20 mouse cellular contexts compared by ENCODE assay signal in genomic region chr2:163433971-163434370, GRCm38 (mm10). TPM values are rescaled to one million over a fixed set of nuclear protein-coding genes. Genes with fewer than 3 reads are reported as not detected.
DNase-seq lines count a peak whose midpoint lies in the region; ATAC-seq and TF ChIP-seq lines count a peak whose summit lies in the region.
"Had no signal": no experiment of that assay in that cellular context is flagged by ENCODE, and none has a peak within 500 bp of the region (broad histone marks: within the 10 kb centered on the region; RNA-seq: fewer than 3 reads in every experiment).

No protein-coding gene starts in this region.

- intact Hi-C loops in heart, postnatal 36 days (cut with DNase I) = no loop called here

- no peaks in the 10 kb centered on the region for H3K9me3 ChIP-seq in megakaryocyte, embryonic 14.5 days
- H3K9me3 ChIP-seq: limb, embryonic 10.5 days; neural tube, embryonic 13.5 days had no signal

- peaks cover 23% of the 10 kb centered on the region for H3K4me1 ChIP-seq in megakaryocyte, embryonic 14.5 days

- TF ChIP-seq CTCF in brain, embryonic 14.5 days (IDR thresholded peaks at IDR 0.05; ENCODE audit: borderline replicate concordance, extremely low read depth, insufficient read depth, insufficient read length) = no peak

- DNase-seq in brain, embryonic 14.5 days (ENCODE audit: low read depth) = peak; percentile 7
- DNase-seq in cerebellum, postnatal 25 days = peak; percentile 98
- no peak for DNase-seq in heart, postnatal 36 days
- no peak for DNase-seq in adrenal gland, postnatal 10 days
- DNase-seq: adrenal gland, postnatal 25 days; forebrain, postnatal 0 days; kidney, postnatal 10 days; lung, postnatal 10 days; right cerebral cortex, adult 18-20 months; thymus, adult 18-20 months had no signal

- H3K27me3 ChIP-seq in megakaryocyte, embryonic 14.5 days (replicated peaks) = peaks cover 43% of the 10 kb centered on the region
- H3K27me3 ChIP-seq: neural tube, embryonic 13.5 days had no signal

- H3K4me3 ChIP-seq in megakaryocyte, embryonic 14.5 days (replicated peaks) = peak overlapping the region; percentile 62
- H3K4me3 ChIP-seq: limb, embryonic 10.5 days; neural tube, embryonic 13.5 days had no signal

- ATAC-seq in megakaryocyte, adult 5-6 weeks (ENCODE audit: poor library complexity, severe bottlenecking) = no peak
- no peak for ATAC-seq in megakaryocyte-erythroid progenitor cell, adult 5-6 weeks (replicated peaks; ENCODE audit: low FRiP score, low TSS enrichment, poor library complexity, severe bottlenecking)
- ATAC-seq: forebrain, postnatal 0 days had no signal

- no peaks in the 10 kb centered on the region for H3K36me3 ChIP-seq in megakaryocyte, embryonic 14.5 days (replicated peaks; ENCODE audit: low read length)
- H3K36me3 ChIP-seq: limb, embryonic 10.5 days; neural tube, embryonic 13.5 days had no signal

- no peak for TF ChIP-seq POLR2A in brain, embryonic 14.5 days (IDR thresholded peaks at IDR 0.05; ENCODE audit: borderline replicate concordance, extremely low read depth, insufficient read depth, insufficient read length, poor library complexity, severe bottlenecking)

RNA-seq across cellular contexts. Expression of gene Gdap1l1, which starts 4.3 kb away (rescaled TPM):
- polyA plus RNA-seq in megakaryocyte, embryonic 14.5 days (2012; ENCODE audit: insufficient read depth, low replicate concordance) = 0.47 TPM in 1 of 2 replicates, not detected in the other
- not detected in 2 replicates for total RNA-seq in megakaryocyte, adult 5-6 weeks (2015)
- total RNA-seq in megakaryocyte, adult 5-6 weeks (2017) = not detected in 2 replicates
- polyA plus RNA-seq in brain, embryonic 14.5 days (2012; rRNA removed) = 142 and 170 TPM in 2 replicates
- total RNA-seq in heart, postnatal 36 days (2021) = not detected
- total RNA-seq in adrenal gland, postnatal 10 days (2021) = 1 to 10 TPM; 3.4 to 4.3 TPM
- not detected in 2 replicates for total RNA-seq in megakaryocyte-erythroid progenitor cell, adult 5-6 weeks (2014; fragmentation: Nextera tagmentation)
- not detected in 2 replicates for total RNA-seq in megakaryocyte-erythroid progenitor cell, adult 5-6 weeks (2017)

RNA-seq across cellular contexts. Expression of gene Oser1, which starts 9.5 kb away (rescaled TPM):
- polyA plus RNA-seq in megakaryocyte, embryonic 14.5 days (2012; ENCODE audit: insufficient read depth, low replicate concordance) = 2.4 and 3.5 TPM in 2 replicates
- total RNA-seq in megakaryocyte, adult 5-6 weeks (2015) = 85.9 and 98.4 TPM in 2 replicates
- total RNA-seq in megakaryocyte, adult 5-6 weeks (2017) = 93.7 and 107 TPM in 2 replicates
- polyA plus RNA-seq in brain, embryonic 14.5 days (2012; rRNA removed) = 24.4 and 30.5 TPM in 2 replicates
- total RNA-seq in heart, postnatal 36 days (2021) = 10 to 100 TPM; 21.9 TPM
- 10 to 100 TPM; 34.6 to 34.8 TPM for total RNA-seq in adrenal gland, postnatal 10 days (2021)
- 24.6 and 25.8 TPM in 2 replicates for total RNA-seq in megakaryocyte-erythroid progenitor cell, adult 5-6 weeks (2014; fragmentation: Nextera tagmentation)
- 46.6 and 53.5 TPM in 2 replicates for total RNA-seq in megakaryocyte-erythroid progenitor cell, adult 5-6 weeks (2017)

RNA-seq across cellular contexts. Expression of gene Jph2, which starts 36.2 kb away (rescaled TPM):
- 0.13 and 1.0 TPM in 2 replicates for polyA plus RNA-seq in megakaryocyte, embryonic 14.5 days (2012; ENCODE audit: insufficient read depth, low replicate concordance)
- total RNA-seq in megakaryocyte, adult 5-6 weeks (2015) = not detected in 2 replicates
- not detected in 2 replicates for total RNA-seq in megakaryocyte, adult 5-6 weeks (2017)
- 0.66 and 1.0 TPM in 2 replicates for polyA plus RNA-seq in brain, embryonic 14.5 days (2012; rRNA removed)
- 100 to 1,000 TPM; 323 to 334 TPM for total RNA-seq in heart, postnatal 36 days (2021)
- 10 to 100 TPM; 11.5 to 23.5 TPM for total RNA-seq in adrenal gland, postnatal 10 days (2021)
- not detected in 2 replicates for total RNA-seq in megakaryocyte-erythroid progenitor cell, adult 5-6 weeks (2014; fragmentation: Nextera tagmentation)
- total RNA-seq in megakaryocyte-erythroid progenitor cell, adult 5-6 weeks (2017) = not detected in 2 replicates
- total RNA-seq: hematopoietic stem cell, adult 5-6 weeks had no signal

RNA-seq across cellular contexts. Expression of gene Fitm2, which starts 38.5 kb away (rescaled TPM):
- polyA plus RNA-seq in megakaryocyte, embryonic 14.5 days (2012; ENCODE audit: insufficient read depth, low replicate concordance) = 0.68 and 1.1 TPM in 2 replicates
- 0.36 and 1.1 TPM in 2 replicates for total RNA-seq in megakaryocyte, adult 5-6 weeks (2015)
- total RNA-seq in megakaryocyte, adult 5-6 weeks (2017) = 0.94 and 1.7 TPM in 2 replicates
- polyA plus RNA-seq in brain, embryonic 14.5 days (2012; rRNA removed) = 5.3 and 9.8 TPM in 2 replicates
- 100 to 1,000 TPM; 196 to 197 TPM for total RNA-seq in heart, postnatal 36 days (2021)
- total RNA-seq in adrenal gland, postnatal 10 days (2021) = 10 to 100 TPM; 76.9 to 91.9 TPM
- total RNA-seq in megakaryocyte-erythroid progenitor cell, adult 5-6 weeks (2014; fragmentation: Nextera tagmentation) = 3.3 and 6.6 TPM in 2 replicates
- total RNA-seq in megakaryocyte-erythroid progenitor cell, adult 5-6 weeks (2017) = 6.2 and 8.8 TPM in 2 replicates

RNA-seq across cellular contexts. Expression of gene R3hdml, which starts 58.1 kb away (rescaled TPM):
- polyA plus RNA-seq in megakaryocyte, embryonic 14.5 days (2012; ENCODE audit: insufficient read depth, low replicate concordance) = not detected in 2 replicates
- not detected in 2 replicates for total RNA-seq in megakaryocyte, adult 5-6 weeks (2015)
- total RNA-seq in megakaryocyte, adult 5-6 weeks (2017) = not detected in 2 replicates
- polyA plus RNA-seq in brain, embryonic 14.5 days (2012; rRNA removed) = 0.13 TPM in 1 of 2 replicates, not detected in the other
- total RNA-seq in heart, postnatal 36 days (2021) = not detected
- total RNA-seq in adrenal gland, postnatal 10 days (2021) = not detected
- not detected in 2 replicates for total RNA-seq in megakaryocyte-erythroid progenitor cell, adult 5-6 weeks (2014; fragmentation: Nextera tagmentation)
- total RNA-seq in megakaryocyte-erythroid progenitor cell, adult 5-6 weeks (2017) = not detected in 2 replicates
- total RNA-seq: adrenal gland, postnatal 25 days; gastrocnemius, adult 8-10 months; hematopoietic stem cell, adult 5-6 weeks had no signal
- polyA plus RNA-seq: cortical plate, adult 2 months; heart, embryonic 11.5 days; limb, embryonic 10.5 days; liver, embryonic 14.5 days; neural tube, embryonic 13.5 days had no signal

Comparison
In these comparisons a context has a peak if more than half of its experiments do, and no peak if none do; other contexts are left out.
1. DNase-seq: peak in brain, embryonic 14.5 days (single experiment) and cerebellum, postnatal 25 days (2 of 2); none in heart, postnatal 36 days (0 of 2) and adrenal gland, postnatal 10 days (single experiment).
2. RNA of gene Gdap1l1, which starts 4.3 kb away (total RNA-seq): 3.4 to 4.3 TPM in adrenal gland, postnatal 10 days; not detected in megakaryocyte, adult 5-6 weeks, not detected in heart, postnatal 36 days and not detected in megakaryocyte-erythroid progenitor cell, adult 5-6 weeks; every median in the first group is over 4 times any median in the second.
3. RNA of gene Jph2, which starts 36.2 kb away (total RNA-seq): 323 to 334 TPM in heart, postnatal 36 days; 11.5 to 23.5 TPM in adrenal gland, postnatal 10 days, not detected in megakaryocyte, adult 5-6 weeks and not detected in megakaryocyte-erythroid progenitor cell, adult 5-6 weeks; every median in the first group is over 10 times any median in the second.